Mouse (Mus musculus): ENCODE measurements around the gene Afp. TPM values are rescaled to one million over a fixed set of nuclear protein-coding genes. Genes with fewer than 3 reads are reported as not detected.

Gene Afp
- polyA plus RNA-seq (2012; rRNA removed) = 0.13 and 0.21 TPM in 2 replicates

- no peak for TF ChIP-seq POLR2A (IDR thresholded peaks at IDR 0.05; ENCODE audit: control insufficient read depth, low read depth, low read length)
- TF ChIP-seq CTCF (IDR thresholded peaks at IDR 0.05; ENCODE audit: control insufficient read depth, insufficient read depth, insufficient replicate concordance, low read depth, low read length) = no peak
- no peaks in the 10 kb centered on the region for H3K36me3 ChIP-seq (ENCODE audit: control insufficient read depth, insufficient read depth, low read length)
- H3K4me1 ChIP-seq (ENCODE audit: control insufficient read depth, insufficient read depth, low read length) = no peaks in the 10 kb centered on the region; the same call in 1 of the 2 replicates
- no peak within 1 kb of the TSS for H3K27ac ChIP-seq (ENCODE audit: control insufficient read depth, insufficient read depth, low read depth, low read length)
- no peaks in the 10 kb centered on the region for H3K27me3 ChIP-seq (ENCODE audit: control insufficient read depth, insufficient read depth, low read length)
- H3K4me3 ChIP-seq (ENCODE audit: control insufficient read depth, low read depth, low read length) = no peak within 1 kb of the TSS
Measured at GRCm38 (mm10) chr5:90490518-90490917, at the start of gene Afp. Afp (plus strand) TSS chr5:90490737.

GRCm38 (mm10) chr5:90447577-90447976 lies 43.0 kb upstream of the Afp start:
- H3K27ac ChIP-seq (ENCODE audit: control insufficient read depth, insufficient read depth, low read depth, low read length) = no peak overlapping the region
- no peaks in the 10 kb centered on the region for H3K4me1 ChIP-seq (ENCODE audit: control insufficient read depth, insufficient read depth, low read length)
- no peaks in the 10 kb centered on the region for H3K36me3 ChIP-seq (ENCODE audit: control insufficient read depth, insufficient read depth, low read length)
- no peak overlapping the region for H3K4me3 ChIP-seq (ENCODE audit: control insufficient read depth, low read depth, low read length)
- no peak for TF ChIP-seq CTCF (IDR thresholded peaks at IDR 0.05; ENCODE audit: control insufficient read depth, insufficient read depth, insufficient replicate concordance, low read depth, low read length)
- no peak for TF ChIP-seq POLR2A (IDR thresholded peaks at IDR 0.05; ENCODE audit: control insufficient read depth, low read depth, low read length)
- H3K27me3 ChIP-seq (ENCODE audit: control insufficient read depth, insufficient read depth, low read length) = no peaks in the 10 kb centered on the region

- H3K4me1 ChIP-seq (ENCODE audit: control insufficient read depth, insufficient read depth, low read length) = no peaks in the 10 kb centered on the region
- H3K4me3 ChIP-seq (ENCODE audit: control insufficient read depth, low read depth, low read length) = no peak overlapping the region
- H3K36me3 ChIP-seq (ENCODE audit: control insufficient read depth, insufficient read depth, low read length) = no peaks in the 10 kb centered on the region
- no peak overlapping the region for H3K27ac ChIP-seq (ENCODE audit: control insufficient read depth, insufficient read depth, low read depth, low read length)
- no peaks in the 10 kb centered on the region for H3K27me3 ChIP-seq (ENCODE audit: control insufficient read depth, insufficient read depth, low read length)
- TF ChIP-seq CTCF (IDR thresholded peaks at IDR 0.05; ENCODE audit: control insufficient read depth, insufficient read depth, insufficient replicate concordance, low read depth, low read length) (no peak), POLR2A (IDR thresholded peaks at IDR 0.05; ENCODE audit: control insufficient read depth, low read depth, low read length) (no peak)
Measured at GRCm38 (mm10) chr5:90449961-90450360, 40.6 kb upstream of the Afp start.

GRCm38 (mm10) chr5:90452711-90453110 lies 37.8 kb upstream of the Afp start:
- H3K4me1 ChIP-seq (ENCODE audit: control insufficient read depth, insufficient read depth, low read length) = no peaks in the 10 kb centered on the region
- no peak for TF ChIP-seq POLR2A (IDR thresholded peaks at IDR 0.05; ENCODE audit: control insufficient read depth, low read depth, low read length)
- H3K27me3 ChIP-seq (ENCODE audit: control insufficient read depth, insufficient read depth, low read length) = no peaks in the 10 kb centered on the region
- H3K36me3 ChIP-seq (ENCODE audit: control insufficient read depth, insufficient read depth, low read length) = no peaks in the 10 kb centered on the region
- H3K27ac ChIP-seq (ENCODE audit: control insufficient read depth, insufficient read depth, low read depth, low read length) = no peak overlapping the region
- H3K4me3 ChIP-seq (ENCODE audit: control insufficient read depth, low read depth, low read length) = no peak overlapping the region

- Histone ChIP-seq H3K4me1 (ENCODE audit: control insufficient read depth, insufficient read depth, low read length) (no peaks in the 10 kb centered on the region), H3K27me3 (ENCODE audit: control insufficient read depth, insufficient read depth, low read length) (no peaks in the 10 kb centered on the region), H3K4me3 (ENCODE audit: control insufficient read depth, low read depth, low read length) (no peak overlapping the region), H3K36me3 (ENCODE audit: control insufficient read depth, insufficient read depth, low read length) (no peaks in the 10 kb centered on the region), H3K27ac (ENCODE audit: control insufficient read depth, insufficient read depth, low read depth, low read length) (no peak overlapping the region)
- TF ChIP-seq POLR2A (IDR thresholded peaks at IDR 0.05; ENCODE audit: control insufficient read depth, low read depth, low read length) (no peak), CTCF (IDR thresholded peaks at IDR 0.05; ENCODE audit: control insufficient read depth, insufficient read depth, insufficient replicate concordance, low read depth, low read length) (no peak)
Measured at GRCm38 (mm10) chr5:90457241-90457640, 33.3 kb upstream of the Afp start.

- H3K27ac ChIP-seq (ENCODE audit: control insufficient read depth, insufficient read depth, low read depth, low read length) = no peak overlapping the region
- no peak overlapping the region for H3K4me3 ChIP-seq (ENCODE audit: control insufficient read depth, low read depth, low read length)
- H3K27me3 ChIP-seq (ENCODE audit: control insufficient read depth, insufficient read depth, low read length) = no peaks in the 10 kb centered on the region
- H3K36me3 ChIP-seq (ENCODE audit: control insufficient read depth, insufficient read depth, low read length) = no peaks in the 10 kb centered on the region
- H3K4me1 ChIP-seq (ENCODE audit: control insufficient read depth, insufficient read depth, low read length) = no peaks in the 10 kb centered on the region
- TF ChIP-seq CTCF (IDR thresholded peaks at IDR 0.05; ENCODE audit: control insufficient read depth, insufficient read depth, insufficient replicate concordance, low read depth, low read length) = no peak
Measured at GRCm38 (mm10) chr5:90458727-90459126, 31.8 kb upstream of the Afp start.

- Histone ChIP-seq H3K27me3 (ENCODE audit: control insufficient read depth, insufficient read depth, low read length) (no peaks in the 10 kb centered on the region), H3K4me3 (ENCODE audit: control insufficient read depth, low read depth, low read length) (no peak within 1 kb of the TSS), H3K36me3 (ENCODE audit: control insufficient read depth, insufficient read depth, low read length) (no peaks in the 10 kb centered on the region), H3K4me1 (ENCODE audit: control insufficient read depth, insufficient read depth, low read length) (no peaks in the 10 kb centered on the region), H3K27ac (ENCODE audit: control insufficient read depth, insufficient read depth, low read depth, low read length) (no peak within 1 kb of the TSS)
- no peak for TF ChIP-seq CTCF (IDR thresholded peaks at IDR 0.05; ENCODE audit: control insufficient read depth, insufficient read depth, insufficient replicate concordance, low read depth, low read length)
- TF ChIP-seq POLR2A (IDR thresholded peaks at IDR 0.05; ENCODE audit: control insufficient read depth, low read depth, low read length) = no peak
Measured at GRCm38 (mm10) chr5:90460619-90461018, 29.9 kb upstream of the Afp start, which contains the start of gene Alb. Alb (plus strand) TSS chr5:90460897.

- Histone ChIP-seq H3K27ac (ENCODE audit: control insufficient read depth, insufficient read depth, low read depth, low read length) (no peak overlapping the region), H3K36me3 (ENCODE audit: control insufficient read depth, insufficient read depth, low read length) (no peaks in the 10 kb centered on the region), H3K27me3 (ENCODE audit: control insufficient read depth, insufficient read depth, low read length) (no peaks in the 10 kb centered on the region), H3K4me1 (ENCODE audit: control insufficient read depth, insufficient read depth, low read length) (no peaks in the 10 kb centered on the region), H3K4me3 (ENCODE audit: control insufficient read depth, low read depth, low read length) (no peak overlapping the region)
- no peak for TF ChIP-seq CTCF (IDR thresholded peaks at IDR 0.05; ENCODE audit: control insufficient read depth, insufficient read depth, insufficient replicate concordance, low read depth, low read length)
- TF ChIP-seq POLR2A (IDR thresholded peaks at IDR 0.05; ENCODE audit: control insufficient read depth, low read depth, low read length) = no peak
Measured at GRCm38 (mm10) chr5:90466806-90467205, 23.7 kb upstream of the Afp start.
